Mouse (Mus musculus) myocyte (in vitro differentiated cells): ENCODE results near the gene Npc2.

ENCODE experiments used
- POLR2A ChIP-seq: IDR thresholded peaks from one replicate; pipeline ENCODE4 v1.6.1; 2011; ENCODE audit warnings: low read depth, mild to moderate bottlenecking, control low read depth, moderate library complexity; ENCODE audit not compliant: insufficient read length
- SRF ChIP-seq: IDR thresholded peaks from one replicate; pipeline ENCODE4 v1.6.1; 2011; ENCODE audit warnings: low read depth; ENCODE audit not compliant: control insufficient read depth, insufficient read length

- TF ChIP-seq POLR2A = no peak
- no peak for TF ChIP-seq SRF
Observed at GRCm38 (mm10) chr12:84755008-84755695, 17.8 kb downstream of the Npc2 start.
